Mouse (Mus musculus): ENCODE measurements around the gene Slc25a27.

Slc25a27 gene

GRCm38 (mm10) chr17:43666576-43667289 lies at the start of gene Slc25a27:
TSS of gene Slc25a27 (minus strand) at chr17:43667214.
- peak; percentile 91 for DNase-seq

- DNase-seq: no peak
Observed at GRCm38 (mm10) chr17:43716601-43717000, 49.6 kb upstream of the Slc25a27 start.

- no peak for DNase-seq
Observed at GRCm38 (mm10) chr17:43714191-43714590, 47.2 kb upstream of the Slc25a27 start.

- DNase-seq: no peak
Observed at GRCm38 (mm10) chr17:43711557-43712352, 44.7 kb upstream of the Slc25a27 start.

- no peak for DNase-seq
Observed at GRCm38 (mm10) chr17:43707254-43707653, 40.2 kb upstream of the Slc25a27 start.

GRCm38 (mm10) chr17:43706749-43707148 lies 39.7 kb upstream of the Slc25a27 start:
- no peak for DNase-seq

- DNase-seq: no peak
Observed at GRCm38 (mm10) chr17:43704216-43704930, 37.4 kb upstream of the Slc25a27 start.

GRCm38 (mm10) chr17:43701060-43701459 lies 34.0 kb upstream of the Slc25a27 start:
- DNase-seq: no peak

- DNase-seq: peak; percentile 17
Observed at GRCm38 (mm10) chr17:43698997-43699649, 32.1 kb upstream of the Slc25a27 start.

GRCm38 (mm10) chr17:43689591-43689990 lies 22.6 kb upstream of the Slc25a27 start:
- DNase-seq: no peak

GRCm38 (mm10) chr17:43684638-43685037 lies 17.6 kb upstream of the Slc25a27 start:
- no peak for DNase-seq

GRCm38 (mm10) chr17:43684086-43684485 lies 17.1 kb upstream of the Slc25a27 start:
- DNase-seq: no peak

- DNase-seq: no peak
Observed at GRCm38 (mm10) chr17:43677317-43677716, 10.3 kb upstream of the Slc25a27 start.

GRCm38 (mm10) chr17:43676241-43676640 lies 9.2 kb upstream of the Slc25a27 start:
- DNase-seq: no peak

GRCm38 (mm10) chr17:43675228-43675627 lies 8.2 kb upstream of the Slc25a27 start:
- DNase-seq: no peak

GRCm38 (mm10) chr17:43671907-43672306 lies 4.9 kb upstream of the Slc25a27 start:
- DNase-seq: no peak

GRCm38 (mm10) chr17:43669145-43669695 lies 2.2 kb upstream of the Slc25a27 start:
- DNase-seq: no peak

GRCm38 (mm10) chr17:43667290-43667843 lies 353 bp upstream of the Slc25a27 start, which contains the start of gene Cyp39a1:
TSS of gene Cyp39a1 (plus strand) at chr17:43667425.
- DNase-seq: no peak

- no peak for DNase-seq
Observed at GRCm38 (mm10) chr17:43651314-43652046, 15.5 kb downstream of the Slc25a27 start.

- DNase-seq: no peak
Observed at GRCm38 (mm10) chr17:43649641-43650436, 17.2 kb downstream of the Slc25a27 start.

GRCm38 (mm10) chr17:43646925-43647324 lies 20.1 kb downstream of the Slc25a27 start:
- no peak for DNase-seq
